Mouse (Mus musculus): Measurements from ENCODE around the gene Tmem74b. TPM values are rescaled to one million over a fixed set of nuclear protein-coding genes. Genes with fewer than 3 reads are reported as not detected.

The Tmem74b gene
- polyA plus RNA-seq, 1 experiment from 2014 or later = 0.55 TPM

- Histone ChIP-seq H3K36me3 (ENCODE audit: control insufficient read depth, insufficient read depth, low read length) (no peaks in the 10 kb centered on the region), H3K9ac (ENCODE audit: low read depth, low read length) (no peak overlapping the region), H3K9me3 (ENCODE audit: control insufficient read depth, low read length) (no peaks in the 10 kb centered on the region), H3K4me2 (replicated peaks; ENCODE audit: low read depth, low read length) (no peak overlapping the region), H3K4me3 (ENCODE audit: low read length) (no peak overlapping the region), H3K27ac (ENCODE audit: low read depth, low read length) (no peak overlapping the region), H3K27me3 (ENCODE audit: control insufficient read depth, insufficient read depth, low read length) (no peaks in the 10 kb centered on the region), H3K4me1 (ENCODE audit: control insufficient read depth, insufficient read depth, low read length) (no peaks in the 10 kb centered on the region)
- WGBS = 55% methylated on average over 9 of the region's 9 CpGs
- no peak for ATAC-seq (ENCODE audit: low FRiP score, low TSS enrichment)
Observed at GRCm38 (mm10) chr2:151756277-151757061, 54.7 kb downstream of the Tmem74b start.

DNA sequence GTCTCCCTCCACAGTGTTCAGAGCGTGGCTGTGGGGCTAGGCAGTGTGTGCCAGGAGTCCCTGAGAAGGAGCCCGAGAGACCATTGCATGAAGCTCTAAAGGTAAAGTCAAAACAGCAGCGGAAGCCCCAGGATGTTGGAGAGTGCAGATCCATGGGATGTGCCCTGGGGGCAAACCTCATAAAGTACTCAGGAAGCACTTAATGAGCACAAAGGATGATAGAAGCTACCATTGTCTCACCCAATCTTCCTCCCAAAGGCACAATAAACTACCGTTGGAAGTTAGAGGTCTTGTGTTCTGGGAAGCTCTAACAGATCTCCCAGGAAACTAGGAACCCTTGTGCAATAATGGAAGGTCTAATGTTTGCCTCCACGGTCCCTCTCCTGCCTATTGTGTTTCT, 55.6 kb downstream of the Tmem74b start:
- H3K27me3 ChIP-seq (ENCODE audit: control insufficient read depth, insufficient read depth, low read length) = no peaks in the 10 kb centered on the region
- no peaks in the 10 kb centered on the region for H3K36me3 ChIP-seq (ENCODE audit: control insufficient read depth, insufficient read depth, low read length)
- no peak overlapping the region for H3K4me2 ChIP-seq (replicated peaks; ENCODE audit: low read depth, low read length)
- H3K27ac ChIP-seq (ENCODE audit: low read depth, low read length) = no peak overlapping the region
- WGBS = 38% methylated on average over 5 of the region's 5 CpGs
- H3K4me1 ChIP-seq (ENCODE audit: control insufficient read depth, insufficient read depth, low read length) = no peaks in the 10 kb centered on the region
- H3K9ac ChIP-seq (ENCODE audit: low read depth, low read length) = no peak overlapping the region
- H3K9me3 ChIP-seq (ENCODE audit: control insufficient read depth, low read length) = no peaks in the 10 kb centered on the region
- H3K4me3 ChIP-seq (ENCODE audit: low read length) = no peak overlapping the region
- ATAC-seq (ENCODE audit: low FRiP score, low TSS enrichment) = no peak

DNA sequence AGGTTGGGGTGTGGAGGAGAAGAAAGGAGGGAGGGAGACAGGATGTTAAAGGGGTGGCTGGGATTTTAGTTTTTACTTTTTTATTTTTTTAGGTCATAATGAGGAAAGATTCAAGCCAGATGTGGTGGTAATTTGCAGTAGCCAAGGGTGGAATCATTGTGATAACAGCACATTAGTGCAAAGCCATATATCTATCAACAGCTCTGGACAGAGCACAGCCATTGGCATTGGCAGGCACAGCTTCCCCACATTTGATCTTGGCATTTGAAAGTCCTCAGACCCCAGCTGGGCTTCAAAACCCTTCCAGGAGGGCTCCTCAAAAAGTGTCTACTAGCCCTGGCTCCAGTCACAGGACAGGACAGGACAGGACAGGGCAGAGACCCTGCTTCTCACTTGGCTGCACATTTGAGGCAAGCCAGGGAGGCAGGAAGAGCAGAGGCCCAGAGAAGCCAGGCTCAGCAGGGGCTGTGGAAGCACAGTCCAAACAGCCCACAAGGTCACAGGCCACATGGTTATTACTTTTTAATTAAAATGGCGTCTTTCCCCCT, 57.1 kb downstream of the Tmem74b start:
- H3K36me3 ChIP-seq (ENCODE audit: control insufficient read depth, insufficient read depth, low read length) = no peaks in the 10 kb centered on the region
- H3K4me2 ChIP-seq (replicated peaks; ENCODE audit: low read depth, low read length) = no peak overlapping the region
- H3K9me3 ChIP-seq (ENCODE audit: control insufficient read depth, low read length) = no peaks in the 10 kb centered on the region
- H3K27ac ChIP-seq (ENCODE audit: low read depth, low read length) = no peak overlapping the region
- H3K27me3 ChIP-seq (ENCODE audit: control insufficient read depth, insufficient read depth, low read length) = no peaks in the 10 kb centered on the region
- no peaks in the 10 kb centered on the region for H3K4me1 ChIP-seq (ENCODE audit: control insufficient read depth, insufficient read depth, low read length)
- no peak overlapping the region for H3K9ac ChIP-seq (ENCODE audit: low read depth, low read length)
- no peak overlapping the region for H3K4me3 ChIP-seq (ENCODE audit: low read length)
- no peak for ATAC-seq (ENCODE audit: low FRiP score, low TSS enrichment)
- 34% methylated on average over 1 of the region's 1 CpGs for WGBS

Other genes starting within 250 kb of the Tmem74b start
- not detected in 2 replicates for gene 4921509C19Rik, start 225.9 kb upstream of the Tmem74b start, polyA plus RNA-seq (2014; fragmentation: Nextera tagmentation; extraction: Ambion mirVana)
- gene Nsfl1c, start 207.8 kb upstream of the Tmem74b start, polyA plus RNA-seq (2014; fragmentation: Nextera tagmentation; extraction: Ambion mirVana) = 198 and 253 TPM in 2 replicates
- 573 and 762 TPM in 2 replicates for gene Fkbp1a, start 159.5 kb upstream of the Tmem74b start, polyA plus RNA-seq (2014; fragmentation: Nextera tagmentation; extraction: Ambion mirVana)
- 1.3 and 1.9 TPM in 2 replicates for gene Sdcbp2, start 129.4 kb upstream of the Tmem74b start, polyA plus RNA-seq (2014; fragmentation: Nextera tagmentation; extraction: Ambion mirVana)
- 0.58 and 0.61 TPM in 2 replicates for gene Snph, start 69.4 kb upstream of the Tmem74b start, polyA plus RNA-seq (2014; fragmentation: Nextera tagmentation; extraction: Ambion mirVana)
- gene Rad21l, start 33.5 kb upstream of the Tmem74b start, polyA plus RNA-seq (2014; fragmentation: Nextera tagmentation; extraction: Ambion mirVana) = not detected in 2 replicates
- gene Psmf1, start 42.2 kb downstream of the Tmem74b start, polyA plus RNA-seq (2014; fragmentation: Nextera tagmentation; extraction: Ambion mirVana) = 43.9 and 49.6 TPM in 2 replicates
- 0.21 TPM in 1 of 2 replicates, not detected in the other for gene Rspo4, start 140.9 kb downstream of the Tmem74b start, polyA plus RNA-seq (2014; fragmentation: Nextera tagmentation; extraction: Ambion mirVana)
- 1.0 and 1.1 TPM in 2 replicates for gene Angpt4, start 209.2 kb downstream of the Tmem74b start, polyA plus RNA-seq (2014; fragmentation: Nextera tagmentation; extraction: Ambion mirVana)

All from kidney, embryonic 14.5 days (tissue).